Mouse (Mus musculus) left cerebral cortex, adult 18-20 months (tissue): Measurements from ENCODE around the gene Smyd3. TPM values are rescaled to one million over a fixed set of nuclear protein-coding genes. Genes with fewer than 3 reads are reported as not detected.

Experiments
- DNase-seq, 2 experiments: peaks; one replicate each; pipeline ENCODE4 v3.0.0; 2021 to 2022; ENCODE audit warnings: low spot score in 2 of 2, mixed read lengths in 1 of 2
- total RNA-seq, 2 experiments: library from RNA; stranded (reverse); gene quantifications; 2 replicates each; pipeline ENCODE4 v1.2.3; 2021

The Smyd3 gene
- total RNA-seq, 2 experiments from 2014 or later: 26.6 to 27.4 TPM

- peak; percentile 22 to 31 for DNase-seq
These were observed 475.9 kb downstream of the Smyd3 start for GRCm38 (mm10) chr1:179041905-179042337.

DNA sequence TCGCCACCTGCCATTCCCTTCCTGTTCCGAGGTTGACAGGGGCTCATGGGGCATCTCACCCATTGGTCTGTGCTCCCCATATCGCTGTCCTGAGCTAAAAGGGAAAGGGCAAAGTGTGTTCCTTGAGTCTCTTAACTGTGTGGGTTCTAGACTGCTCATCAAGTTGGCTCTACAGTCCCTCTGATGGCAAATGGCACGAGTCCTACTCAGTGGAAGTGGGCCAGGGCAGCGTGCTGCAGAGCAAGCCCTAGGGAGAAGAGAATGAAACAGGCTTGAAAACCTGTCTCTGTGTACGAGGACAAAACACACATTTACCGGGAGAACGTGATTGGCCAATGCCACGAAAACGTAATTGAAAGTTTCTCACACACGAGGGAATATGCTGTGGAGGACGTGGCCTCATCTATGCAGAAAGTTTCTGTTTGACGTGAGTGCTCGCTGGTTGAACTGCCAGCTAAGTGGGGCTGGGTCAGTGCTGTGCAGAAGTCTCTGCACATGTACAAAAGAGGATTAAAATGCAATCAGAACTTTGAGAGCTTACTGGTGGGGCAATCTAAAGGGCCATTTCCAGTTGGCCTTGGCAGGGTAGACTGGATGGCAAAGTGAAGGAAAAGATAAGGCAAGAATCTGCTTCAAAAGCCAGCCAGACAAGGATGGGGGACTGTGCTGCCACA is 476.5 kb downstream of the Smyd3 start:
- no peak for DNase-seq

- DNase-seq: no peak
These were observed 479.0 kb downstream of the Smyd3 start for GRCm38 (mm10) chr1:179038801-179039200.

- no peak for DNase-seq
These were observed 484.9 kb downstream of the Smyd3 start for GRCm38 (mm10) chr1:179032947-179033346.

- no peak for DNase-seq
These were observed 486.3 kb downstream of the Smyd3 start for GRCm38 (mm10) chr1:179031581-179031980.

DNA sequence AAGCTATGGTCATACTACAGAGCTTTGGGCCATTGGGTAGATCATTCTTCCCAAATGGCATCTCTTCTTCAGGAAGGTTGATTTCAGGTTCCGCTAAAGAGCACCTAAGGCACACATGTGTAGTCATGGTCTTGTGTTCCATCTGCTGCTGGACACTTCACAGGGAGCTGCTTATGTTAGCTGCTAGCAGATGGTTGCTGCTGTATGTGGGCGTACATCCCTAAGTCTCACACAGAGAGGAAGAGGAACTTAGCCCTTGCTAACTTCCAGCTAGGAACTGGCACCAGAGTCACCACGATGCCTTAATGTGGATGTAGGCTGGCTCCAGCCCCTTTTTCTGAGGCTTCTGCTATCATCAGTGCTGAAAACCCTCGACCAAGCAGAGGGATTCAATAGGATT is 491.2 kb downstream of the Smyd3 start:
- DNase-seq: peak; percentile 39 to 53

DNA sequence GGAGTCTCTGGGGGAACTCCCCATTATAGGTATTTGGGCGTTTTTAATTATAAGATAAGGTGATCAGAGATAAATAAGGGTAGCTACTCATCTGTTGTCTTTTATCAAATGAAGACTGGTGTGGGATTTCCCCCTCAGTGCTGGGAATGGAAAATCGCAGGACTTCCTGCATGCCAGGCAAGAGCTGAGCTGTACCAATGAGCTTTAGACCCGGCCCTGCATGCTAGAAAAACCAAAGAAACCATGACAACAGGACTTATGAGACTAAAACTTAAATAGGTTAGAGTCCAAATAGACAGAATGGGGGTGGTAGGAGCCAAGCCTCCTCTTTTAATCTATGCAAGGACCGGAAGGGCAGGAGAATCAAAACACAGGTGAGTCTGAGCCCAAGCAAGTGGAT is 492.7 kb downstream of the Smyd3 start:
- no peak for DNase-seq

- no peak for DNase-seq
These were observed 494.4 kb downstream of the Smyd3 start for GRCm38 (mm10) chr1:179023486-179023885.

DNA sequence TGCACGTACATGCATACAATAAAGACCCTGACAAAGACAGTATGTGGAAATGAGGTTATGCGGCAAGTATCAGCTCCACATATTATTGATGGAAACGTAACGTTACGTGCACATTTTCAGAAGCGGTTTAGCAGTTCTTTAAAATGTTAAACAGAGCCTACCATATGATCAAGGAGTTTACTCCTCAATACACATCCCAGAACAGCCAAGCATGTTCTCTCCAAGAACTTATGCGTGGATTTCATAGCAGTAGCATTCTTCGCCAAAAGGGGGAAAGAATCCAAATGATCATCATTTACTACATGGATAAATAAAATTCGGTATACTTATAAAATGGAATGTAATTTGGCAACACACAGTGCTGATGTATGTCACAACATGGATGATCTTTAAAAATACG is 500.4 kb downstream of the Smyd3 start:
- DNase-seq: no peak

GRCm38 (mm10) chr1:179013021-179013420 is 504.8 kb downstream of the Smyd3 start:
- DNase-seq: no peak

DNA sequence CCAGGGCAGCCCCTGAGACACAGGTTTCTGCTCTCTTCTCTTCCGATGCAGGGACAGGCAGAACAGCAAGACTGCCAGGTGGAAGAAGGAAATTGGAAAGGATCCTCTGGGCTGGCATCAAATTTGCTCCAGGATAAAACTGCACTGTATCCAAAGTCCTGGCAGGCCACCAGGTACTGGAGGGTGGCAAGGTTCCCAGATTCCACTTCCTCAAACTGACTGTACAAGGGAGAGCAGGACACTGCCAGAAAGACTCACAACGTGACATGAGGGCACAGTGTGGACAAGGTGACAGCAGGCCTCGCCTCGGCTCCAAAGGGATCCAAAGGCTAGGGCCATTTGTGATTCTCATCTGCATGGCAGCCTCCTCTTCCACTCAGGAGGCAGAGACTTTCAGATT is 505.6 kb downstream of the Smyd3 start:
- peak; percentile 37 to 46 for DNase-seq

- DNase-seq: no peak
These were observed 507.1 kb downstream of the Smyd3 start for GRCm38 (mm10) chr1:179010756-179011155.

DNA sequence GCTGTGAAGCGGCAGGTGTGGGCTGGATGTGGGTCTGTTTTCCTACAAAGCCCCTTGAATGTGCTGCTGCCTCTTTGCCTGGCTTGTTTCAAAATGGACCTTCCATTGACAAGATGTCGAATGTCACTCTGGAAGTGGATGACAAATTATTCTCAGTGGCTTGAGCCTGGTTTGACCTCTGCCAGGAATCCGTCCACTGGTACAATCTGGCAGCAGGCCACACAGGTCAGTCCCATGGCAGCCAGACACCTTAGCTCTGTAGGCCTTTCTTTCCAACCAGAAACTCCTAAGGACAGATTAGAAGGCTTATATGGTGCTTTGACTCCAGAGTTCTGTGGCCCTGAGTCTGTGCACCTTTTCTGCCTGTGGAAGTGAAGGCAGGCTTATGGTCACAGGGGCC is 507.9 kb downstream of the Smyd3 start:
- DNase-seq: no peak

DNA sequence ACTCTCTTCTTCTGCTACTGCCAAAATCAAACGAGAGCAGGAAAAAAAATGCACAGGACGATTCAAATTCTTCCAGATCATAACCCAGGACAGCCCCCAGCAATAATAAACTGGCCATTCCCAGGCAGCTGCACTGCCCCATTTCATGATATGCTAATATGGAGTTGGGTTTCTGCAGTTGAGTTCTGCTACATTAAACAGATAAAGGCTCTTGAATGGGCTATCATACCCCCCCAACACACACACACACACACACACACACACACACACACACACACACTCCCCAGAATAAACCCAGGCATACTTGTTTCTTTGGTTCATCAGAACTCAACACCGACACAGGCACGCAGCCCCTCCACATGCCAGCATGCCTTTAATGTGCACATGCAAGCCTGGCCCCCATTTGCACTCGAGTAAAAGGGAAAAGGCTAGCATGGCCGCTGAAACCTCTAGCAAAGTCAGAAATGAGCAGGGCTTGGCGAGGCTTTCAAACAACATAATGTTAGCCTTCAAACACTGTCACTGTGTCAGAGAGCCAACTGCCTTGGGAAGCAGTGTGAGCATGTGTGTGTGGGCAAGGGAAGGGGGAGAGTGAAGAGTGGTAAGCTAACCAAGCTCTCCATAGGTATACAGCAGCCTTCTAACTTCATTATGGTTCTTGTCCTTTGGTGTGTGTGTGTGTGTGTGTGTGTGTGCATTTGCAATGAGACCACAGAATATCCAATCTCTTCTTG is 513.5 kb downstream of the Smyd3 start:
- DNase-seq: no peak

- DNase-seq: no peak
These were observed 514.3 kb downstream of the Smyd3 start for GRCm38 (mm10) chr1:179003406-179004132.

DNA sequence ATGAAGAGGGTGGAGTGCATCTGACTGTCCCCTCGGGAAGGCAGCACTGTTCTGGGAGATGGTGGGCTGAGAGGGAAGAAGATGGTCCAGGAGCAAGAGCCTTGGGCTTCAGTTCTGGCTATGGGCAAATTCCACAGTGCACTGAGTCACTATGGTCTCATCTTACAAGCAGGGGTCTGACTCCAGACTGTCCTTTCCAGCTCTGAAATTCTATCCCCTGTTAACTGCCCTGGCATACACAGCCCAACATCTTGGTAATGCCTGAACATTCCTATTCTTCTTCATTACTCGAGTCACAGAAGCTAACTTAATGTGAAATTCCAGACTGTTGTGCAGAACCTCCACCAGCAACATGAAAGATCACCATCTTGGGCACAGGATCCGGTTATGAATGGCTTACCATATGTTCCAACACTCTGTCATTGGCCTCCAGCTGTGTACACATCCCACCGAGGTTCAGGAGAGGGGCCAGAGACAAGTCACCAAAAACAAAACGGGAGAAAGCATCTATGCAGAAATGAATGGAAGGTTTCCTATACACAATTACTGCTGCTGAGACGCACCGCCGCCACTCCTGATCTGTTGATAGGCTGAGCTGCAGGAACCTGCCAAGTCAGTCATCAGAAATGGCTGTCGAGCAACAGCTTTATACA is 517.8 kb downstream of the Smyd3 start:
- no peak for DNase-seq

DNA sequence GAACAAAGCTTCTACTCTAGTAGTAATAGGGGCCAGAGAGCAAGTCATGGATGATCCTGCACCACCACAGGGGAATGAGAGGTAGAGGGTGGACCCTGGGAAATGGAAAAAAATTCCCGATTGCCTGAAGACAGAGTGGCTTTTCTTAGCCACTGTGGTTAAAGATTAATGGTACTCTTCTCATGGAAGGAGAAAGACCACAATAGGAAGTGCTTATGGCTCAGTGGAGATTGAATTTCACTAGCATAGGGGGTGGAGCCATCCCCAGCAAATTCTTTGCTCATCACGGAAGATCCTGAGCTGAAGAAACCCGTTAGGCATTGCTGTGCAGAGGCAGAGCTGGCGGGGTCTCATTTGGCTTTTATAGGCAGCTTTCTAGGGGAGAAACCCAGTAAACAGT is 520.0 kb downstream of the Smyd3 start:
- no peak for DNase-seq

GRCm38 (mm10) chr1:178994263-178994662 is 523.6 kb downstream of the Smyd3 start:
- no peak for DNase-seq

DNA sequence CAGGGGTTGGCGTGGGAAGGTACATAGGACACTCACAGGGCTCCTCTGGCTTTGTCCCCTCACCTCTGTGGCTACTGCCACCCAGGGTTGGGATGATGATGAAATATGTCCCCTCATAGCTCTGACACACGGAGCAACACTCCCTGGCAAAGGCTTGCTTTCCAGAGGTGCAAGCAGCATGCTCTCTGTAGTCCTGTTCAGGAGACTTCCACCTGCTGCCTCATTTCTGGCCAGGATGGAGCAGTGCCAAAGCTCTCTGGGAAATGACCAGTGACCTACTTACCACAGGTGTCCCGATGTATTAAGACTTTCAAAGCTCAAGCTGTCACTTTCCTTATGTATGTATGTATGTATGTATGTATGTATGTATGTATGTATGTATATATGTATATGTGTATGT is 525.3 kb downstream of the Smyd3 start:
- no peak for DNase-seq

GRCm38 (mm10) chr1:178991470-178991869 is 526.4 kb downstream of the Smyd3 start:
- DNase-seq: no peak

DNA sequence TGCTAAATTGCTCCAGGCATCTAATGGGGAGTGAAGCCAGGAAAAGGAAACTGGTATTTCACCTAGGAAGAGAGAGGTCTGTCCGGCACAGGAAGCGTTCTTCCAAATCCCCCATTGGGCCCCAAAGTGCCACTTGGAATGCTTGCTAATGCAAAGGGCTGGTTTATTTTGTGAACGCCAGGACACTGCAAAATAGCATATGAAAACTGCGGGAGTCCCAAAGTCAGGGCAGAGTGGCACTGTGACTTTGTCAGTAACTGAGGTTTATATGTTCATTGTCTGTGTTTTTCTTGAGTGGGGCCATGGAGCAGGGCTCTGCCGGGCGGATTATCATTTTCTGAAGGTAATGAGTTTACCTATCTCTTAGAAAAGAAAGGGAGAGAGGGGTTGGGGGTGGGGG is 526.8 kb downstream of the Smyd3 start:
- DNase-seq: no peak

DNA sequence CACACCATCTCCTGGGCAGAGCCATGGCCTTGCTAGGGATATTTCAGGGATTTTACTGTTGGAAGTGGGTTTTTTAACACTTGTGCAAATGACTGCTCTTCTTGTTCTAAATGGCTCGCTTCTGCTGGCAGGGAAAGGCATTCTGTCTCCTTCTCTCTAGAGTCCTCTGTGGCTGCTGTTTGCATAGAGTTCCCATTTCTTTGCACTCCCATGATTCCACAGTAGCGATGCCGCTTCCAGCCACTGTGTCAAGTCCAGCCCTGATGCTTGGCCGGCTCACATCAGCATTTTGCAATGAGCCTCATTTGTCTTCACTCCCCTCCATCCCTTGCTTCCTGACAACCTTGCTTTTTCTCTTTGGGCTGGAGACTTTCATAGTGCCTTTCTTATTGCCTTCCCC is 528.4 kb downstream of the Smyd3 start:
- DNase-seq: no peak
